12 mouse cellular contexts compared by ENCODE assay signal in genomic region chr7:68478044-68478443, GRCm38 (mm10).
A peak's percentile ranks its signal among the peaks of the same experiment; 100 is the strongest.
DNase-seq lines count a peak whose midpoint lies in the region; ATAC-seq and TF ChIP-seq lines count a peak whose summit lies in the region.
"Had no signal": no experiment of that assay in that cellular context is flagged by ENCODE, and none has a peak within 500 bp of the region (broad histone marks: within the 10 kb centered on the region; RNA-seq: fewer than 3 reads in every experiment).

No protein-coding gene starts in this region.

- no peak for ATAC-seq in Patski
- no peak for ATAC-seq in monocyte, adult 5-6 weeks (replicated peaks; ENCODE audit: insufficient number of reproducible peaks, low FRiP score, low TSS enrichment, poor library complexity, severe bottlenecking)

- H3K27me3 ChIP-seq in heart, embryonic 10.5 days (ENCODE audit: insufficient read depth, poor library complexity, severe bottlenecking) = peaks cover 29% of the 10 kb centered on the region
- peaks cover 14% of the 10 kb centered on the region for H3K27me3 ChIP-seq in Patski

- intact Hi-C loops in heart, postnatal 25 days (cut with DNase I) = loop anchor here (5.0 kb wide), 1 partner anchor 354 kb away; no protein-coding TSS in a partner anchor
- intact Hi-C loops in left cerebral cortex, adult 2 months (cut with DNase I) = no loop called here
- intact Hi-C loops in left cerebral cortex, postnatal 36 days (cut with DNase I) = loop anchor here (5.0 kb wide), 1 partner anchor 344 kb away; no protein-coding TSS in a partner anchor

- H3K4me1 ChIP-seq in heart, embryonic 10.5 days = 0 out of 2 replicates have a peak, but pooled peaks cover under 1% of the 10 kb centered on the region
- H3K4me1 ChIP-seq: embryonic facial prominence, embryonic 12.5 days had no signal

- H3K4me3 ChIP-seq in heart, embryonic 10.5 days = no peak overlapping the region
- H3K4me3 ChIP-seq in left cerebral cortex, adult 2 months = no peak overlapping the region
- H3K4me3 ChIP-seq: embryonic facial prominence, embryonic 12.5 days; limb, embryonic 15.5 days had no signal

- TF ChIP-seq CTCF in left cerebral cortex, adult 2 months (IDR thresholded peaks at IDR 0.05) = peak; percentile 48
- peak; percentile 50 for TF ChIP-seq CTCF in Patski (IDR thresholded peaks at IDR 0.05)

- CTCF ChIA-PET in Patski (lab: Charles Lee) = interaction anchor here (1.2 to 1.5 kb wide), 2 partner anchors 11 to 104 kb away, joined by 3 to 5 read pairs; no protein-coding TSS in a partner anchor

- H3K9me3 ChIP-seq in heart, embryonic 10.5 days = no peaks in the 10 kb centered on the region
- H3K9me3 ChIP-seq: embryonic facial prominence, embryonic 12.5 days; limb, embryonic 15.5 days had no signal

- in situ Hi-C loops in Patski (cut with MboI; ENCODE audit: low pct_unique_long_range_greater_than_20kb) = no loop called here

- no peaks in the 10 kb centered on the region for H3K36me3 ChIP-seq in heart, embryonic 10.5 days
- H3K36me3 ChIP-seq: embryonic facial prominence, embryonic 12.5 days; limb, embryonic 15.5 days had no signal

- POLR2A ChIA-PET in Patski (lab: Charles Lee) = no interaction called here

- WGBS in heart, embryonic 10.5 days = 68% methylated on average over 3 of the region's 3 CpGs

- peak; percentile 55 for DNase-seq in heart, embryonic 10.5 days (ENCODE audit: low spot score)
- DNase-seq in heart, postnatal 25 days (ENCODE audit: low spot score) = no peak
- DNase-seq in left cerebral cortex, adult 2 months (ENCODE audit: extremely low spot score in 1 of 2, low spot score in 2 of 2) = no peak
- DNase-seq in left cerebral cortex, postnatal 36 days (ENCODE audit: low spot score in 2 of 2) = no peak
- no peak for DNase-seq in Patski (ENCODE audit: low read depth, low spot score)
- peak; percentile 61 for DNase-seq in retina, embryonic 14.5 days (ENCODE audit: low spot score)
- DNase-seq: kidney, adult 18-20 months; lung, postnatal 14 days; thymus, adult 18-20 months had no signal

- no peak overlapping the region for H3K27ac ChIP-seq in heart, embryonic 10.5 days
- no peak overlapping the region for H3K27ac ChIP-seq in left cerebral cortex, adult 2 months
- H3K27ac ChIP-seq: embryonic facial prominence, embryonic 12.5 days; limb, embryonic 15.5 days had no signal

Comparison
In these comparisons a context has a peak if more than half of its experiments do, and no peak if none do; other contexts are left out.
1. DNase-seq: peak in heart, embryonic 10.5 days (single experiment) and retina, embryonic 14.5 days (single experiment); none in heart, postnatal 25 days (single experiment), left cerebral cortex, adult 2 months (0 of 2), left cerebral cortex, postnatal 36 days (0 of 2) and Patski (single experiment).